Mouse (Mus musculus): ENCODE measurements around the gene Gm10181.
"Not testable (repeated sequence)": the region's sequence is repeated elsewhere in the genome, so short reads cannot be mapped to it uniquely, and the experiment has no call there.

Gene Gm10181

DNA sequence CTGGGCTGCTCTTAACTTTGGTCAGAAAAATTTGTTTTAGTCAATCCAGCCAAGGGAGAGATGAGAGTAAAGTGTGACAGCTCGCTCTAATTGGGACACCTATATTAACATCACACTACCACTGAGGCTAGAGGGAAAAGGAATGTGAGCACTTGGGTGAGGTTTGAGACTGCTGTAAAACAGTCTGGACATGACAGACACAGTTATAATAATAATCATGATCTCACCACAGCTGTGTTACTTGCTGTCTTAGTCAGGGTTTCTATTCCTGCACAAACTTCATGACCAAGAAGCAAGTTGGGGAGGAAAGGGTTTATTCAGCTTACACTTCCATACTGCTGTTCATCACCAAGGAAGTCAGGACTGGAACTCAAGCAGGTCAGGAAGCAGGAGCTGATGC is 34.4 kb downstream of the Gm10181 start:
- not testable (repeated sequence) for H3K27me3 ChIP-seq (ENCODE audit: control insufficient read depth, insufficient read depth, low read length, poor library complexity, severe bottlenecking); DNase-seq (ENCODE audit: low read depth, low spot score); H3K36me3 ChIP-seq (ENCODE audit: control insufficient read depth, insufficient read depth, low read length, poor library complexity, severe bottlenecking)

DNA sequence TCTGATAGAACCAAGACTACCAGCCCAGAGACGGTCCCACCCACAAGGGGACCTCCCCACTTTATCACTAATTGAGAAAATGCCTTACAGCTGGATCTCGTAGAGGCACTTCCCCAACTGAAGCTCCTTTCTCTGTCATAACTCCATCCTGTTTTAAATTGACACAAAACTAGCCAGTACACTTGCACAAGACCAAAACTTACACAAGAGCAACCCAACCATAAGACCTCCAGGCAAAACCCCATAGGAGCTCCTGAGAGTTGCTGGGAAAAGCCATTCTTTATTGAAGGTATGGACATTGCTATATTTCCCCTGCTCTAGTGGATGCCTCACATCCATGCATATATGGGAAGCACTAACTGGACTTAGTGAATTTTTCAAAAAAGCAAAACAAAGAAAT is 34.8 kb downstream of the Gm10181 start:
- DNase-seq (ENCODE audit: low read depth, low spot score) = no peak
- Histone ChIP-seq H3K27me3 (ENCODE audit: control insufficient read depth, insufficient read depth, low read length, poor library complexity, severe bottlenecking) (no peaks in the 10 kb centered on the region), H3K36me3 (ENCODE audit: control insufficient read depth, insufficient read depth, low read length, poor library complexity, severe bottlenecking) (0 out of 2 replicates have a peak, but pooled peaks cover 3% of the 10 kb centered on the region)

DNA sequence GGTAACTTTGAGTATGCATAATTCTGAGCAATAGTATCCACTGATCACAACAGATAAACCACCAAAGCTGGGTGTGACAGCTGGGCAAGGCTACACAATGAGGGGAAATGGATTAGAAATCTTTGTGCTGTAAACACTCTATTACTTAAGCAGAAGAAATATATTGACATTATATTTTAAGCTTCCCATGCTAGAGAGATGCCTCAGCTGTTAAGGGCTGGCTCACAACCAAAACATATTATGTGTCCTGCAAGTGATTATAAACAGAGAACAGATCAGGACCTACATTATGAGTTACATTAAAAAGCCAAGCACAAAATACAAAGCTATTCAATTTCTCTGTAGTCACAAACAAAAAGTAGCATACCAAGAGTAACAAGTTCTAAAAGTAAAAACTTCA is 43.0 kb downstream of the Gm10181 start:
- DNase-seq (ENCODE audit: low read depth, low spot score) = no peak
- Histone ChIP-seq H3K36me3 (ENCODE audit: control insufficient read depth, insufficient read depth, low read length, poor library complexity, severe bottlenecking) (peaks cover 9% of the 10 kb centered on the region; the same call in 1 of the 2 replicates), H3K27me3 (ENCODE audit: control insufficient read depth, insufficient read depth, low read length, poor library complexity, severe bottlenecking) (no peaks in the 10 kb centered on the region)

DNA sequence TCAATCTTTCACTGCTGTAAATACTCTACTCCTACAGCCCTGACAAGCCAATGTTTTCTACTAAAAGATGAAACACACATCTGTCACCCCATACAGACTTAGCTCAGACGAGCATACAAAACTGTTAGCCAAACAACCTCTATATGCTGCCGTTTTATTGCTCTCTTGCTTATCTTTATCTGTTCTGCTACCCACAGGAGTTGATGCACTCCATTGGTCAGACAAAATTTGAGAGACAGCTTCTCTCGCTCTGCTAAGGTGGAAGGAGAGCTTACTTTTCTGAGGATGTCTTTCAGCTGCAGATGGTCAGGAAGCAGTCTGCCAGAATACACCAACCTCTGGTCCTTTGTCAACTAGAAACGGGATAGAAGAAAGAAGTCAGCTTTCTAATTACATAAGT is 43.7 kb downstream of the Gm10181 start:
- H3K36me3 ChIP-seq (ENCODE audit: control insufficient read depth, insufficient read depth, low read length, poor library complexity, severe bottlenecking) = peaks cover 9% of the 10 kb centered on the region; the same call in 1 of the 2 replicates
- no peaks in the 10 kb centered on the region for H3K27me3 ChIP-seq (ENCODE audit: control insufficient read depth, insufficient read depth, low read length, poor library complexity, severe bottlenecking)

DNA sequence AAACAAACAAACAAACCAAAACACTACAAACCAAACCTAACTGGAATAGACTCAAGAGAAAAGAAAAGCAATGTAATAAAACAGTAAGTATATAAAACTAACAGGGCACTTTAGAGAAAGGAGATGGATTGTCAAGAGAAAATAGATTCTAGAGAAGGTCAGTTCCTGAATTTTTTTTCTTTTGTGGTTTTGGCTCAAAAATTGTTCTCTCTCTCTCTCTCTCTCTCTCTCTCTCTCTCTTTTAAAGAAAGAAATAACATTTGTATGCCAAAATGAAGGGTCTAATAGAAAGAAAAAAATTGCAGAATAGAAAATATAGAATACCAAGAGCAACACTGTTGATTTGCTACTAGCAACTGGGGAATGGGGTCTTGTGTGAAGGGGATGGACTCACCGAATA is 49.7 kb downstream of the Gm10181 start:
- DNase-seq (ENCODE audit: low read depth, low spot score) = no peak
- Histone ChIP-seq H3K27me3 (ENCODE audit: control insufficient read depth, insufficient read depth, low read length, poor library complexity, severe bottlenecking) (no peaks in the 10 kb centered on the region), H3K36me3 (ENCODE audit: control insufficient read depth, insufficient read depth, low read length, poor library complexity, severe bottlenecking) (no peaks in the 10 kb centered on the region)

More for the DNA sequence above, 43.7 kb downstream of the Gm10181 start:
- DNase-seq (ENCODE audit: low read depth, low spot score) = no peak

Data from splenic B cell, adult 2 months (primary cell).